In genomic region chr7:30193013-30193412, GRCm38 (mm10) we compare ENCODE assay signal across 8 mouse cellular contexts. TPM values are rescaled to one million over a fixed set of nuclear protein-coding genes. Genes with fewer than 3 reads are reported as not detected.
DNase-seq lines count a peak whose midpoint lies in the region; ATAC-seq and TF ChIP-seq lines count a peak whose summit lies in the region.

No protein-coding gene starts in this region.

- DNase-seq in cerebellum, adult 9-10 months, result peak; percentile 59
- DNase-seq in cerebellum, postnatal 14 days, result no peak
- no peak for DNase-seq in testis, postnatal 14 days (ENCODE audit: low spot score)
- peak; percentile 21 for DNase-seq in limb, embryonic 14.5 days (ENCODE audit: low spot score)
- peak; percentile 32 for DNase-seq in stomach, postnatal 0 days (ENCODE audit: low spot score)
- DNase-seq in left cerebral cortex, adult 11 months (ENCODE audit: low spot score), result no peak

- 19% methylated on average over 8 of the region's 9 CpGs for WGBS in limb, embryonic 14.5 days
- 37% methylated on average over 9 of the region's 9 CpGs for WGBS in stomach, postnatal 0 days

- peak overlapping the region; percentile 90 for H3K4me3 ChIP-seq in testis, adult 2 months (ENCODE audit: control insufficient read depth, low read depth, low read length)
- peak overlapping the region; percentile 85 for H3K4me3 ChIP-seq in limb, embryonic 14.5 days (replicated peaks; ENCODE audit: low read length)
- H3K4me3 ChIP-seq in stomach, postnatal 0 days (ENCODE audit: low read depth, low read length), result peak overlapping the region; percentile 82

- H3K9ac ChIP-seq in limb, embryonic 14.5 days (ENCODE audit: low read depth, low read length, severe bottlenecking), result peak overlapping the region; percentile 77
- peak overlapping the region; percentile 91; the same call in 1 of the 2 replicates for H3K9ac ChIP-seq in stomach, postnatal 0 days (ENCODE audit: low read length)

- H3K36me3 ChIP-seq in testis, adult 2 months (ENCODE audit: control insufficient read depth, insufficient read depth, low read length), result 0 out of 2 replicates have a peak, but pooled peaks cover 2% of the 10 kb centered on the region
- H3K36me3 ChIP-seq in limb, embryonic 14.5 days (ENCODE audit: control insufficient read depth, insufficient read depth, low read length), result peaks cover 42% of the 10 kb centered on the region
- peaks cover 24% of the 10 kb centered on the region for H3K36me3 ChIP-seq in stomach, postnatal 0 days (ENCODE audit: control insufficient read depth, insufficient read depth, low read length)

- TF ChIP-seq EP300 in stomach, postnatal 0 days (optimal IDR thresholded peaks at IDR 0.05), result no peak

- H3K9me3 ChIP-seq in limb, embryonic 14.5 days (ENCODE audit: control insufficient read depth, low read length), result no peaks in the 10 kb centered on the region
- no peaks in the 10 kb centered on the region for H3K9me3 ChIP-seq in stomach, postnatal 0 days (ENCODE audit: control insufficient read depth, low read length)

- no peak for TF ChIP-seq CTCF in testis, adult 2 months (IDR thresholded peaks at IDR 0.05; ENCODE audit: control insufficient read depth, insufficient read depth, insufficient replicate concordance, low read depth, low read length)
- no peak for TF ChIP-seq CTCF in stomach, postnatal 0 days (IDR thresholded peaks at IDR 0.05; ENCODE audit: low read depth)

- H3K27ac ChIP-seq in testis, adult 2 months (ENCODE audit: control insufficient read depth, insufficient read depth, low read depth, low read length), result peak overlapping the region; percentile 73
- no peak overlapping the region for H3K27ac ChIP-seq in limb, embryonic 14.5 days (replicated peaks; ENCODE audit: low read depth, low read length)
- H3K27ac ChIP-seq in stomach, postnatal 0 days (replicated peaks), result 0 out of 2 replicates have a peak overlapping the region, but pooled peaks have one; percentile 6

- peak; percentile 36; the same call in 1 of the 2 replicates for TF ChIP-seq POLR2A in testis, adult 2 months (IDR thresholded peaks at IDR 0.05; ENCODE audit: control insufficient read depth, low read depth, low read length)
- no peak for TF ChIP-seq POLR2A in limb, embryonic 14.5 days (IDR thresholded peaks at IDR 0.05; ENCODE audit: borderline replicate concordance, extremely low read depth, insufficient read depth, insufficient read length)

- H3K27me3 ChIP-seq in testis, adult 2 months (ENCODE audit: control insufficient read depth, insufficient read depth, low read length), result no peaks in the 10 kb centered on the region
- no peaks in the 10 kb centered on the region for H3K27me3 ChIP-seq in limb, embryonic 14.5 days (ENCODE audit: control insufficient read depth, insufficient read depth, low read length)
- no peaks in the 10 kb centered on the region for H3K27me3 ChIP-seq in stomach, postnatal 0 days (ENCODE audit: control insufficient read depth, insufficient read depth, low read length)

- H3K4me2 ChIP-seq in limb, embryonic 14.5 days (replicated peaks; ENCODE audit: low read depth, low read length, severe bottlenecking), result peak overlapping the region; percentile 81
- H3K4me2 ChIP-seq in stomach, postnatal 0 days (replicated peaks; ENCODE audit: low read depth), result peak overlapping the region; percentile 86

- peaks cover 28% of the 10 kb centered on the region for H3K4me1 ChIP-seq in testis, adult 2 months (ENCODE audit: control insufficient read depth, insufficient read depth, low read length)
- H3K4me1 ChIP-seq in limb, embryonic 14.5 days (ENCODE audit: control insufficient read depth, insufficient read depth, low read length), result peaks cover 14% of the 10 kb centered on the region
- 0 out of 2 replicates have a peak, but pooled peaks cover 5% of the 10 kb centered on the region for H3K4me1 ChIP-seq in stomach, postnatal 0 days (replicated peaks; ENCODE audit: control insufficient read depth, insufficient read depth)

- no peak for ATAC-seq in limb, embryonic 14.5 days (ENCODE audit: low FRiP score, low read depth)
- ATAC-seq in stomach, postnatal 0 days (ENCODE audit: low FRiP score, low TSS enrichment), result no peak
- ATAC-seq in granulocyte monocyte progenitor cell, adult 5-6 weeks (replicated peaks; ENCODE audit: poor library complexity, severe bottlenecking), result no peak

RNA-seq across cellular contexts. Expression of gene Capns1, which starts 5.6 kb away (rescaled TPM):
- 562 and 592 TPM in 2 replicates for polyA plus RNA-seq in testis, adult 2 months (2012; rRNA removed)
- polyA plus RNA-seq in limb, embryonic 14.5 days (2012; rRNA removed), result 392 and 597 TPM in 2 replicates
- 116 and 117 TPM in 2 replicates for polyA plus RNA-seq in limb, embryonic 14.5 days (2014; fragmentation: Nextera tagmentation; extraction: Ambion mirVana)
- 94.5 and 96.8 TPM in 2 replicates for polyA plus RNA-seq in stomach, postnatal 0 days (2015; fragmentation: Nextera tagmentation; extraction: Ambion mirVana)
- total RNA-seq in granulocyte monocyte progenitor cell, adult 5-6 weeks (2014; fragmentation: Nextera tagmentation), result 236 and 240 TPM in 2 replicates
- total RNA-seq in granulocyte monocyte progenitor cell, adult 5-6 weeks (2017), result 176 and 196 TPM in 2 replicates

RNA-seq across cellular contexts. Expression of gene Cox7a1, which starts 9.1 kb away (rescaled TPM):
- 4.0 and 5.2 TPM in 2 replicates for polyA plus RNA-seq in testis, adult 2 months (2012; rRNA removed)
- 1.5 and 2.7 TPM in 2 replicates for polyA plus RNA-seq in limb, embryonic 14.5 days (2012; rRNA removed)
- 3.3 and 4.5 TPM in 2 replicates for polyA plus RNA-seq in limb, embryonic 14.5 days (2014; fragmentation: Nextera tagmentation; extraction: Ambion mirVana)
- 38.8 and 40.7 TPM in 2 replicates for polyA plus RNA-seq in stomach, postnatal 0 days (2015; fragmentation: Nextera tagmentation; extraction: Ambion mirVana)
- not detected in 2 replicates for total RNA-seq in granulocyte monocyte progenitor cell, adult 5-6 weeks (2014; fragmentation: Nextera tagmentation)
- 1.5 TPM in 1 of 2 replicates, not detected in the other for total RNA-seq in granulocyte monocyte progenitor cell, adult 5-6 weeks (2017)

RNA-seq across cellular contexts. Expression of gene Zfp146, which starts 23.5 kb away (rescaled TPM):
- polyA plus RNA-seq in testis, adult 2 months (2012; rRNA removed), result 5.8 and 6.4 TPM in 2 replicates
- 66.8 and 93.4 TPM in 2 replicates for polyA plus RNA-seq in limb, embryonic 14.5 days (2012; rRNA removed)
- 19.9 and 20.3 TPM in 2 replicates for polyA plus RNA-seq in limb, embryonic 14.5 days (2014; fragmentation: Nextera tagmentation; extraction: Ambion mirVana)
- polyA plus RNA-seq in stomach, postnatal 0 days (2015; fragmentation: Nextera tagmentation; extraction: Ambion mirVana), result 4.2 and 5.4 TPM in 2 replicates
- 52.0 and 61.0 TPM in 2 replicates for total RNA-seq in granulocyte monocyte progenitor cell, adult 5-6 weeks (2014; fragmentation: Nextera tagmentation)
- 80.7 and 101 TPM in 2 replicates for total RNA-seq in granulocyte monocyte progenitor cell, adult 5-6 weeks (2017)

RNA-seq across cellular contexts. Expression of gene Polr2i, which starts 38.7 kb away (rescaled TPM):
- polyA plus RNA-seq in testis, adult 2 months (2012; rRNA removed), result 242 and 257 TPM in 2 replicates
- 227 and 250 TPM in 2 replicates for polyA plus RNA-seq in limb, embryonic 14.5 days (2012; rRNA removed)
- polyA plus RNA-seq in limb, embryonic 14.5 days (2014; fragmentation: Nextera tagmentation; extraction: Ambion mirVana), result 180 and 186 TPM in 2 replicates
- polyA plus RNA-seq in stomach, postnatal 0 days (2015; fragmentation: Nextera tagmentation; extraction: Ambion mirVana), result 98.2 and 106 TPM in 2 replicates
- total RNA-seq in granulocyte monocyte progenitor cell, adult 5-6 weeks (2014; fragmentation: Nextera tagmentation), result 79.3 and 81.3 TPM in 2 replicates
- total RNA-seq in granulocyte monocyte progenitor cell, adult 5-6 weeks (2017), result 62.3 and 79.3 TPM in 2 replicates

RNA-seq across cellular contexts. Expression of gene Tbcb, which starts 39.1 kb away (rescaled TPM):
- 65.7 and 66.2 TPM in 2 replicates for polyA plus RNA-seq in testis, adult 2 months (2012; rRNA removed)
- 78.9 and 90.3 TPM in 2 replicates for polyA plus RNA-seq in limb, embryonic 14.5 days (2012; rRNA removed)
- polyA plus RNA-seq in limb, embryonic 14.5 days (2014; fragmentation: Nextera tagmentation; extraction: Ambion mirVana), result 168 and 185 TPM in 2 replicates
- 149 and 153 TPM in 2 replicates for polyA plus RNA-seq in stomach, postnatal 0 days (2015; fragmentation: Nextera tagmentation; extraction: Ambion mirVana)
- total RNA-seq in granulocyte monocyte progenitor cell, adult 5-6 weeks (2014; fragmentation: Nextera tagmentation), result 113 and 115 TPM in 2 replicates
- 48.2 and 53.7 TPM in 2 replicates for total RNA-seq in granulocyte monocyte progenitor cell, adult 5-6 weeks (2017)

Comparison
In these comparisons a context has a peak if more than half of its experiments do, and no peak if none do; other contexts are left out.
1. DNase-seq: peak in cerebellum, adult 9-10 months (single experiment), limb, embryonic 14.5 days (single experiment) and stomach, postnatal 0 days (single experiment); none in cerebellum, postnatal 14 days (0 of 2), testis, postnatal 14 days (single experiment) and left cerebral cortex, adult 11 months (single experiment).
2. Peak in every context shown above with its lines, with median percentiles within 50 percentile points of each other: H3K4me3 ChIP-seq.